Mouse (Mus musculus): ENCODE data around the gene Fam98c.
"Not testable (repeated sequence)": the region's sequence is repeated elsewhere in the genome, so short reads cannot be mapped to it uniquely, and the experiment has no call there.

Gene Fam98c

GRCm38 (mm10) chr7:29155838-29156782, at the start of gene Fam98c:
Fam98c (minus strand) TSS chr7:29156234.
- peak; percentile 92 for DNase-seq

- no peak for DNase-seq
These were observed 46.5 kb upstream of the Fam98c start for GRCm38 (mm10) chr7:29202577-29202976.

- not testable (repeated sequence) for DNase-seq
These were observed 38.2 kb upstream of the Fam98c start for GRCm38 (mm10) chr7:29194230-29194629.

GRCm38 (mm10) chr7:29181323-29181722, 25.3 kb upstream of the Fam98c start:
- DNase-seq: not testable (repeated sequence)

GRCm38 (mm10) chr7:29180854-29181236, 24.8 kb upstream of the Fam98c start:
- DNase-seq: no peak

- DNase-seq: peak; percentile 99
These were observed 24.2 kb upstream of the Fam98c start, which contains the start of gene Psmd8 for GRCm38 (mm10) chr7:29180077-29180853. Psmd8 (minus strand) TSS chr7:29180701.

GRCm38 (mm10) chr7:29179323-29179722, 23.3 kb upstream of the Fam98c start:
- no peak for DNase-seq

GRCm38 (mm10) chr7:29178106-29178505, 22.1 kb upstream of the Fam98c start:
- DNase-seq: no peak

GRCm38 (mm10) chr7:29172390-29173016, 16.5 kb upstream of the Fam98c start:
- DNase-seq: no peak

- DNase-seq: no peak
These were observed 15.6 kb upstream of the Fam98c start for GRCm38 (mm10) chr7:29171562-29172097.

- peak; percentile 62 for DNase-seq
These were observed 14.9 kb upstream of the Fam98c start for GRCm38 (mm10) chr7:29170755-29171561.

GRCm38 (mm10) chr7:29170066-29170754, 14.2 kb upstream of the Fam98c start, which contains the start of the genes Ggn and Spred3:
Ggn (plus strand) TSS chr7:29170210.
Spred3 (minus strand) TSS chr7:29170411.
- DNase-seq: peak; percentile 85

GRCm38 (mm10) chr7:29169231-29170065, 13.4 kb upstream of the Fam98c start:
- peak; percentile 92 for DNase-seq

GRCm38 (mm10) chr7:29168791-29169230, 12.8 kb upstream of the Fam98c start:
- peak; percentile 71 for DNase-seq

- DNase-seq: no peak
These were observed 12.2 kb upstream of the Fam98c start for GRCm38 (mm10) chr7:29168121-29168695.

- DNase-seq: no peak
These were observed 11.6 kb upstream of the Fam98c start for GRCm38 (mm10) chr7:29167656-29168055.

- peak; percentile 47 for DNase-seq
These were observed 6.9 kb upstream of the Fam98c start for GRCm38 (mm10) chr7:29162750-29163525.

GRCm38 (mm10) chr7:29162294-29162693, 6.3 kb upstream of the Fam98c start:
- no peak for DNase-seq

GRCm38 (mm10) chr7:29158264-29158663, 2.2 kb upstream of the Fam98c start:
- DNase-seq: no peak

Data from embryo, embryonic 11 days (tissue).